Mouse (Mus musculus) liver, embryonic 13.5 days (tissue): ENCODE data around the gene Gfap. TPM values are rescaled to one million over a fixed set of nuclear protein-coding genes. Genes with fewer than 3 reads are reported as not detected.

Source experiments
- ATAC-seq: fragments of 200-750 bp; cut with Nextera tagmentation; 2 replicates; pipeline ENCODE4 v1.8.0; 2017; ENCODE audit warnings: low read depth, mild to moderate bottlenecking, moderate number of reproducible peaks, moderate library complexity
- DNase-seq: peaks from one replicate; pipeline ENCODE4 v3.0.0; 2022
- H3K27ac ChIP-seq: fragments of 300-500 bp; sonication (generic); 2 replicates; pipeline ENCODE4 v1.5.1; 2015; ENCODE audit warnings: moderate library complexity, mild to moderate bottlenecking, inconsistent platforms
- H3K27me3 ChIP-seq: fragments of 300-500 bp; sonication (generic); 2 replicates; pipeline ENCODE4 v1.6.1; 2015; ENCODE audit warnings: mild to moderate bottlenecking, inconsistent platforms
- H3K36me3 ChIP-seq: fragments of 300-500 bp; sonication (generic); 2 replicates; pipeline ENCODE4 v1.6.1; 2015; ENCODE audit warnings: mild to moderate bottlenecking, inconsistent platforms
- H3K4me1 ChIP-seq: fragments of 300-500 bp; sonication (generic); replicated peaks from 2 replicates; pipeline ENCODE4 v1.6.1; 2015; ENCODE audit warnings: inconsistent platforms
- H3K4me2 ChIP-seq: fragments of 300-500 bp; sonication (generic); 2 replicates; pipeline ENCODE4 v1.6.1; 2015; ENCODE audit warnings: inconsistent platforms, mild to moderate bottlenecking, moderate library complexity
- H3K4me3 ChIP-seq: fragments of 300-500 bp; sonication (generic); replicated peaks from 2 replicates; pipeline ENCODE4 v1.5.1; 2015; ENCODE audit warnings: mild to moderate bottlenecking, inconsistent platforms
- H3K9ac ChIP-seq: fragments of 300-500 bp; sonication (generic); 2 replicates; pipeline ENCODE4 v1.6.1; 2015; ENCODE audit warnings: mild to moderate bottlenecking, inconsistent platforms
- H3K9me3 ChIP-seq: fragments of 300-500 bp; sonication (generic); replicated peaks from 2 replicates; pipeline ENCODE4 v1.6.1; 2016; ENCODE audit warnings: inconsistent platforms
- WGBS: fragments of 180-500 bp; shearing (Covaris S2); methylation state at CpG from one replicate; pipeline ENCODE4 v1.1.7; 2015; ENCODE audit not compliant: insufficient replicate concordance; 5-methylcytosine and 5-hydroxymethylcytosine counted together
- polyA plus RNA-seq: library from polyadenylated mRNA; unstranded; fragments of >200 nt; fragmentation: Nextera tagmentation; extraction: Ambion mirVana; gene quantifications from 2 replicates; pipeline ENCODE4 v1.2.1, GENCODE M21; 2015

The Gfap gene
- polyA plus RNA-seq, 1 experiment from 2014 or later = 7.2 TPM

DNA sequence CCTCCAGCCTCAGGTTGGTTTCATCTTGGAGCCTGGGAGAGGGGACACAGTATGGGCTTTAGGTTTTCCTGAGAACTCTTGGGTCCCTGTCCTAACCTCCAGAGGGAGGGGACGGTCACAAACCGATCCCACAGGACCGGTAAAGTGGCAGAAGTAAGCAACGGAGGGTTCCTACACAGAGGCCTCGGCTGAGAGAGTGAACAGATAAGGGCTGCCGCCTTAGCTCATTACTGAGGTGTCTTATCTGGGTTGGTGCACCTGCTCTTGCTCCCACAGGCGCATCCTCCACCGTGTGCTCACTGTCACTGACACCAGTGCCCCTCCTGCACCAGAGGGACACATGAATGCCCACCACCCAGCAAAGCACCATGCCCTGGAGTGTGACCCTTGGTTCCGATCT is 4.9 kb downstream of the Gfap start:
- peaks cover 73% of the 10 kb centered on the region for H3K4me1 ChIP-seq
- H3K36me3 ChIP-seq = no peaks in the 10 kb centered on the region
- H3K27ac ChIP-seq = peak overlapping the region; percentile 96
- ATAC-seq (peak; percentile 98), DNase-seq (peak; percentile 75)
- H3K27me3 ChIP-seq = peaks cover 39% of the 10 kb centered on the region
- WGBS = 15% methylated on average over 9 of the region's 9 CpGs
- peak overlapping the region; percentile 92 for H3K9ac ChIP-seq
- H3K4me3 ChIP-seq = peak overlapping the region; percentile 68
- peak overlapping the region; percentile 91 for H3K4me2 ChIP-seq
- no peaks in the 10 kb centered on the region for H3K9me3 ChIP-seq

DNA sequence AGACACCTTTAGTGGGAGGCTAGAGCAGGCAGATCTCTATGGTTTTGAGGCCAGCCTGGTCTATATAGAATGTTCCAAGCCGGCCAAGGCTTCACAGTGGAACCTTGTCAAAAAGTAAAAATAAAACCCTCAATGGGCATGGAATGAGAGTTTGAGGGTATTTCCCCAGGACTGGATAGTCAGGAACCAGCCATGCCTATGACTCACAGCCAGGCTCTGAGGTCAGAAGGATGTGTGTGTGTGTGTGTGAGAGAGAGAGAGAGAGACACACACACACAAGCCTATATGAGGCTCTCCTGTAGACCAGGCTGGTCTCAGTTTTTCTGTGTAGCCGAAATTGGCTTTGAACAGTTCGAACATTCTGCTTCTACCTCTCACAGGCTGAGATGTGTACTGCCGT is 6.0 kb downstream of the Gfap start:
- H3K27me3 ChIP-seq = peaks cover 44% of the 10 kb centered on the region
- H3K4me1 ChIP-seq = peaks cover 77% of the 10 kb centered on the region
- peak overlapping the region; percentile 68 for H3K4me3 ChIP-seq
- no peaks in the 10 kb centered on the region for H3K9me3 ChIP-seq
- H3K4me2 ChIP-seq = peak overlapping the region; percentile 91
- peak overlapping the region; percentile 96 for H3K27ac ChIP-seq
- WGBS = 78% methylated on average over 4 of the region's 4 CpGs
- H3K36me3 ChIP-seq = no peaks in the 10 kb centered on the region
- no peak for DNase-seq
- no peak for ATAC-seq
- peak overlapping the region; percentile 92 for H3K9ac ChIP-seq

DNA sequence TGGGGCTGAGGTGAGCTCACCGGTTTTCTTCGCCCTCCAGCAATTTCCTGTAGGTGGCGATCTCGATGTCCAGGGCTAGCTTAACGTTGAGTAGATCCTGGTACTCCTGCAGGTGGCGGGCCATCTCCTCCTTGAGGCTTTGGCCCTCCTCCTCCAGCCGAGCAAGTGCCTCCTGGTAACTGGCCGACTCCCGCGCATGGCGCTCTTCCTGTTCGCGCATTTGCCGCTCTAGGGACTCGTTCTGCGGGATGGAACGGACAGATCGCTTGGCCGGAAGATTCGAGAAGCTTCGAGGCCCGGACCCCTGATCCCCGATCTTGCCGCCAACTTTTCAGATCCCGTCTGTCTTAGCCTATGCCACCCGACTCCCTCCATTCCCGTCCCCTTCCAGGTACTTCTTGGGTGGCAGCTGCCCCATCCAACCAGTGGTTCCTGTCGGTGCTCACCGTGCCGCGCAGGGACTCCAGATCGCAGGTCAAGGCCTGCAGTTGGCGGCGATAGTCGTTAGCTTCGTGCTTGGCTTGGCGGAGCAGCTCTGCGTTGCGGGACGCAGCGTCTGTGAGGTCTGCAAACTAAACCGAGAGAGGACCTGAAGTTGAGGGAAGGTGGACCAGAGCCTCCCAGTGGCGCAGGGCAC is 7.6 kb downstream of the Gfap start:
- ATAC-seq = peak; percentile 71
- peak overlapping the region; percentile 96 for H3K27ac ChIP-seq
- DNase-seq = peak; percentile 76
- peaks cover 77% of the 10 kb centered on the region for H3K4me1 ChIP-seq
- H3K9ac ChIP-seq = peak overlapping the region; percentile 92
- peak overlapping the region; percentile 68 for H3K4me3 ChIP-seq
- peaks cover 58% of the 10 kb centered on the region for H3K27me3 ChIP-seq
- no peaks in the 10 kb centered on the region for H3K9me3 ChIP-seq
- 5% methylated on average over 43 of the region's 43 CpGs for WGBS
- peak overlapping the region; percentile 91 for H3K4me2 ChIP-seq
- no peaks in the 10 kb centered on the region for H3K36me3 ChIP-seq

DNA sequence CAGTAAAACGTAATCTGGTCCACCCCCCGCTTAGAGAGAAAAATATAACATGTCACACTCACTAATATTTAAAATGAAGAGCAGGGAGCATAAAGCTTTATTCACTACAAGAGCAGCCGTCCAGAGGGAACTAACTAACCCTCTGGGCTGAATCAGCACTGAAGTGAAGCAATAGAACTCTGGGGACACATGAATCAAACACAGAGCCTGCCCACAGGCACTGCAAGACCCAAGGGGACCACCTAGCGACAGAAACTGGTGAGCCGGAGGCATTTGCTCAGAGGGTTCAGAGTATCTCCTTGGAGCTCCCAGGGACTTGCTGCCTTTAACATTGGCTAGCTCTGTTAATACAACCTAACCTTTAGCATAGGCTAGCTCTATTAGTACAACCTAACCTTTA is 10.6 kb downstream of the Gfap start:
- WGBS = 71% methylated on average over 5 of the region's 5 CpGs
- peaks cover 70% of the 10 kb centered on the region for H3K27me3 ChIP-seq
- no peak for DNase-seq

DNA sequence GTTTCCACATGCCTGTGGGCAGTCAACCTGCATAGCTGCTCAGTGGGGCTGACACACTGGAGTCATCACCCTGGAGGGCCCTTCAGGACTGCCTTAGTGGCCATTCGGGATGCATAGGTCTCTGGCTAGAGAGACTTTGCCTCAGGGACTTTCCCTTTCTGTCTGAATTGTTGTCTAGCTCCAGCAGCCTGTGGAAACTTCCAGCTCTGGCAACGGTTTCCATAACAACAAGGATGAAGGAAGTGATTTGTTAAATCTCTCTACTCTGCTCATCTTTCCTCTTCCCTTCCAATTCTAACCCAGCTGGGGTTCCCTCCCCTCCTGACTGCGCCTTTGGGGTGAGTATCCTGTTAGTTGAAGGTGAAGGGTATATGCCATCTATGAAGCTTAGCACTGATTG is 12.6 kb downstream of the Gfap start:
- no peak overlapping the region for H3K4me2 ChIP-seq
- no peak overlapping the region for H3K27ac ChIP-seq
- no peak overlapping the region for H3K4me3 ChIP-seq
- peaks cover 48% of the 10 kb centered on the region for H3K4me1 ChIP-seq
- no peak overlapping the region for H3K9ac ChIP-seq
- no peaks in the 10 kb centered on the region for H3K9me3 ChIP-seq
- ATAC-seq (no peak), DNase-seq (no peak)
- H3K27me3 ChIP-seq = peaks cover 69% of the 10 kb centered on the region
- no peaks in the 10 kb centered on the region for H3K36me3 ChIP-seq
- 55% methylated on average over 3 of the region's 3 CpGs for WGBS

More for the DNA sequence above, 10.6 kb downstream of the Gfap start:
- no peak for ATAC-seq
- Histone ChIP-seq H3K27ac (peak overlapping the region; percentile 80; the same call in 1 of the 2 replicates), H3K4me2 (no peak overlapping the region), H3K4me3 (no peak overlapping the region), H3K36me3 (no peaks in the 10 kb centered on the region), H3K9ac (no peak overlapping the region), H3K9me3 (no peaks in the 10 kb centered on the region), H3K4me1 (peaks cover 54% of the 10 kb centered on the region)

DNA sequence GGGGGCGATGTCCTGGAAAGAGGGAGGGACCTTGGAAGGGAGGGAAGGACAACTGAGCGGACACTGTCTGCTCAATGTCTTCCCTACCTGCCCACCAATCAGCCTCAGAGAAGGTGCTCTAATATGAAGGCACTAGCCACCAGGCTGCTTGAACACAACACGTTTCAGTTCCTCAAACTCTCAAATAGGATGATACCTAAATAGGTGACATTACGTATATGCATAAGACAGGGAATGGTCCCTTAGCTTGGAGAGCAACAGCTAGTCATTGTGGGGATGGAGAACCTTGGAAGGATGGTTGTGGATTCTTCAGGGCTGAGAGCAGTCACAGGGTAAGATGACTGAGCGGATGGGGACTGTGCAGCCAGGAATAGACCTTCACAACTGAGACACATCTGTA is 13.3 kb downstream of the Gfap start:
- Histone ChIP-seq H3K9me3 (no peaks in the 10 kb centered on the region), H3K27ac (no peak overlapping the region), H3K4me2 (no peak overlapping the region), H3K27me3 (peaks cover 73% of the 10 kb centered on the region), H3K36me3 (no peaks in the 10 kb centered on the region), H3K9ac (no peak overlapping the region), H3K4me3 (no peak overlapping the region), H3K4me1 (peaks cover 44% of the 10 kb centered on the region)
- DNase-seq (no peak), ATAC-seq (no peak)
- WGBS = 74% methylated on average over 5 of the region's 5 CpGs

DNA sequence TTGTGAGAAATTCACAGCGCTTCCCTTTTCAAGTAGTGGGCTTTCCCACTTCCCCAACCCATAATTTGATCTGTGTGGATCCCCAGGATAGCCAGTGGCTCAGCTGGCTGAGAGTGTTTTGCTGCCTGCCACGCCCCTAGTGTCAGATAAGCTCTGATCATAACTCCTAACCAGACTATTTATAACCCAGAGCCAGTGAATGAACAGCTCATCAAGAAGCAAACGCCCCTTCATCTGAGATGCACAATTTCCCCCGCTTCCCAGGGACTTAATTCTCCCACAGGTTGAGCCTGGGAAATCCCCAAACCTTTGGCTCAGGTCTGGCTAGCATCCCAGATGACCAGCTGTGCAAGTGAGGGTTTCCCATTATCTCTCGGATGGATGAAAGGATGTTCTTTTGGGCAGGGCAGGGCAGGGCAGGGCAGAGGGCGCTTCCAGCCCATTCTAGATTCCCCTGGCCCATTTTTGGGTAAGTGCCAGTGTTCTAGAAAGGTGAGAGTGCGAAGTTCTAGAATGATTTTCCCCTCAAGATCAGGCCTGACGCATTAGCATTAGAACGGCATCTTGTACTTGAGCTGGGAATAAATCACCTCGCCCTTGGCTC is 16.0 kb downstream of the Gfap start, which contains the start of gene Fam187a:
Gene Fam187a (plus strand): TSS at position 554 of the 604 bp plus-strand sequence.
- Histone ChIP-seq H3K27ac (0 out of 2 replicates have a peak within 1 kb of the TSS, but pooled peaks have one; percentile 2), H3K4me3 (no peak within 1 kb of the TSS), H3K9me3 (no peaks in the 10 kb centered on the region), H3K4me2 (no peak within 1 kb of the TSS), H3K4me1 (peaks cover 37% of the 10 kb centered on the region), H3K36me3 (no peaks in the 10 kb centered on the region), H3K9ac (no peak within 1 kb of the TSS), H3K27me3 (peaks cover 66% of the 10 kb centered on the region)
- WGBS = 44% methylated on average over 10 of the region's 10 CpGs
- DNase-seq (no peak), ATAC-seq (no peak)

DNA sequence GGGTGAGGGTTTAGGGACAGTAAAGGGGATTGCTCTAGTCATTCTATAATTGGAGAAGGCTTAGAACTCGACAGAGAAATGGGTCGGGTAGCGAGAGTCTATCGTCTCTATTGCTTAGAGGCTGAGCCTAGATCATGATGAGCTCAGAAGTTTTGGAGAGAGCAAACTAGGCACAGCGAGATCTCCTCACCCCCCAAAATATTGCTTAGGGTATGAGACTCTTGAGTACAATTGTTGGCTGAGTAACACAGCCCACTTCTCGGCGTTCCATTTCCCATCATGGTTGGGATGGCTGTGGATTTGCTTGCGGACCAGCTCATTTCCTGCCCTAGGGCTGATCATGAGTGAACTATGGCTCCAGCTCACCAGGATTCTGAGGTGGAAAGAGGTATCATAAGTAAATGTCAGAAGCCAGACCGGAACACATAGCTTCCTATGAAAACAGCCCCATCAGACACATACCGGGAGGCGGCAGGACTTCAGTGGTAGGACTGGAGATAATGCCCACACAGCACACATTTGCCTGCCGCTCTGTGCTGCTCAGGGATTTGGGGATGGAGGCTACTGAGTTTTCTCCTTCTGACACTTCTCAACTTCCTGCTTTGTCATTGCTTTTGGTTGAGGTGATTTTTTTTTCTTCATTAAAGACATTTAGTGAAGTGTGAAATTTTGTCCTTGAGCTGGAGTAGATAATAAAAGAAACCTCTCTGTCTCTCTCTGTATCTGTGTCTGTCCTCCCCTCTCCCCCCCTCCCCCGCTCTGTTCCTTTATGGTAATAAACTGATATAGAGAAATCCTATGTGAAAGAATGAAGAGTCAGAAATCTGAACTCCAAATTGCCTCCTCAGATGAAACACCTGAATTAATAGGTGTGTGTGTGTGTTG is 19.2 kb downstream of the Gfap start:
- no peak for DNase-seq
- H3K27me3 ChIP-seq = peaks cover 37% of the 10 kb centered on the region
- H3K9me3 ChIP-seq = no peaks in the 10 kb centered on the region

DNA sequence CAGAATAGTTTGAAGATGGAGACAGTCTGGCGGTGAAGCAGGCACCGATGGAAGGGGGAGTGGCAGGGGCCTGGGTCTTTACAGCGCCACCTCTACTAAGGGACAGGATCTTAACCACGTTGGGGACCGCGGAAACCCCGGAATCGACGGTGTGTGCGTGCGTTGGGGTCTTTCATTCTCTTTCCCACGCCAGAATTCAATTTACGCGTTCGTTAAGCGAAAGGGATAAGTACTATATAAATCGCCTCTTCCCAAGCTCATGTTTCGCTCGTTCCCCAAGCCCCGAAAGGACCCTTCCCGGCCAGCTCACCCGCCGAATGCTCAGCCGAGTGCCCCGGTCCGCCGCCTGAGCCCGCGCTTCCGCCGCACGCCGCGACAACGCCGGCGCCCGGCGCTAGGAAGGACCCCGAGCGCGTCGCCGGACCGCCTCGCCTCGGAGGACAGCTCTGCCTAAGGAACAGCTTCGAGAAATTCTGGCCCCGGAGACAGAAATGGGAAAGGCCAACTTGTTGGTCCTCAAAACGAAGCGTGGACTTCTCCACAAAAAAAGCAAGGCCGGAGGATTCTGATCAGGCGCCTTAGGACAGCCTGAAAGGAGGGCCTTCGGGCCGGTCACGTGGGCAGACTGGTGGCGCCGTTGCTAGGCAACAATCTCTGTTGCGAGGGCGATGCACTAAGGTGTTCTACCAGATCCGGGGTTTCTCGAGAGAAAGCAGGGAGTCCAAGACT is 20.0 kb downstream of the Gfap start, which contains the start of the genes Eftud2 and Ccdc103:
Gene Eftud2 (minus strand): TSS at position 401 of the 729 bp plus-strand sequence.
Gene Ccdc103 (plus strand): TSS at position 620 of the 729 bp plus-strand sequence.
- WGBS = under 1% methylated on average over 62 of the region's 62 CpGs
- peak; percentile 89 for ATAC-seq
- H3K4me2 ChIP-seq = peak within 1 kb of the TSS; percentile 88
- H3K9me3 ChIP-seq = no peaks in the 10 kb centered on the region
- peak within 1 kb of the TSS; percentile 82 for H3K27ac ChIP-seq
- H3K4me1 ChIP-seq = peaks cover 48% of the 10 kb centered on the region
- H3K36me3 ChIP-seq = peaks cover 23% of the 10 kb centered on the region
- peak within 1 kb of the TSS; percentile 81 for H3K4me3 ChIP-seq
- peak; percentile 91 for DNase-seq
- H3K27me3 ChIP-seq = peaks cover 29% of the 10 kb centered on the region
- H3K9ac ChIP-seq = peak within 1 kb of the TSS; percentile 87

More for the DNA sequence above, 19.2 kb downstream of the Gfap start:
- 11% methylated on average over 13 of the region's 13 CpGs for WGBS
- peak overlapping the region; percentile 88 for H3K4me2 ChIP-seq
- H3K9ac ChIP-seq = peak overlapping the region; percentile 87
- peak overlapping the region; percentile 82 for H3K27ac ChIP-seq
- H3K4me3 ChIP-seq = peak overlapping the region; percentile 81
- ATAC-seq = peak; percentile 55
- peaks cover 48% of the 10 kb centered on the region for H3K4me1 ChIP-seq
- H3K36me3 ChIP-seq = peaks cover 16% of the 10 kb centered on the region

DNA sequence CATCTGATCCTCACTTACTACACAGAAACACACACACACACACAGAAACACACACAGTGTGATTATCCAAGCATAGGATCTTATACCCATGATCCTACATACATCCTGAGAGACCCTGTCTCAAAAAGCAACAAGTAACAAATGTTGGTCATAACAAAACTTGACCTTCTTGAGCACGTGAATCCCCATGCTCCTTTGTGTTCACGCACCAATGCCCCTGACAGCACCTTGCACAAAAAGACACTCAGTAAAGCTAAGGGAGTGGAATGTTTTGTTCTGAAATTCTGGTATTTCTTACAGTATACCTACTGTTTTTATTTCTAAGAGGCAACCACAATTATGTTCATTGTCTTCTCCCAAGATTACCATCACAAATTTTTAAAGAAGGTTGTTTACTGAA is 21.2 kb downstream of the Gfap start:
- no peak for ATAC-seq
- WGBS = 78% methylated on average over 2 of the region's 2 CpGs

More for the DNA sequence above, 21.2 kb downstream of the Gfap start:
- peak overlapping the region; percentile 87 for H3K9ac ChIP-seq
- H3K4me3 ChIP-seq = peak overlapping the region; percentile 81
- peaks cover 40% of the 10 kb centered on the region for H3K4me1 ChIP-seq
- H3K9me3 ChIP-seq = no peaks in the 10 kb centered on the region
- no peak for DNase-seq
- H3K27me3 ChIP-seq = peaks cover 21% of the 10 kb centered on the region
- peaks cover 35% of the 10 kb centered on the region for H3K36me3 ChIP-seq
- peak overlapping the region; percentile 88 for H3K4me2 ChIP-seq
- peak overlapping the region; percentile 82; the same call in 1 of the 2 replicates for H3K27ac ChIP-seq
